Mouse (Mus musculus): ENCODE results near the gene Tnrc6b.

Tnrc6b gene

GRCm38 (mm10) chr15:80710608-80711363 lies at the start of gene Tnrc6b:
Gene Tnrc6b, plus strand, starts transcription at chr15:80711313.
- DNase-seq (ENCODE audit: low read depth), result peak; percentile 97

GRCm38 (mm10) chr15:80664444-80664843 lies 46.7 kb upstream of the Tnrc6b start:
- no peak for DNase-seq (ENCODE audit: low read depth)

GRCm38 (mm10) chr15:80671295-80672252 lies 39.5 kb upstream of the Tnrc6b start, which contains the start of gene Fam83f:
Gene Fam83f, plus strand, starts transcription at chr15:80671847.
- peak; percentile 35 for DNase-seq (ENCODE audit: low read depth)

- no peak for DNase-seq (ENCODE audit: low read depth)
Measured at GRCm38 (mm10) chr15:80672810-80673209, 38.3 kb upstream of the Tnrc6b start.

GRCm38 (mm10) chr15:80673337-80674095 lies 37.6 kb upstream of the Tnrc6b start:
- DNase-seq (ENCODE audit: low read depth), result no peak

GRCm38 (mm10) chr15:80674700-80675099 lies 36.4 kb upstream of the Tnrc6b start:
- no peak for DNase-seq (ENCODE audit: low read depth)

GRCm38 (mm10) chr15:80679515-80680215 lies 31.4 kb upstream of the Tnrc6b start:
- DNase-seq (ENCODE audit: low read depth), result no peak

- no peak for DNase-seq (ENCODE audit: low read depth)
Measured at GRCm38 (mm10) chr15:80680347-80681030, 30.6 kb upstream of the Tnrc6b start.

- no peak for DNase-seq (ENCODE audit: low read depth)
Measured at GRCm38 (mm10) chr15:80681466-80681881, 29.6 kb upstream of the Tnrc6b start.

GRCm38 (mm10) chr15:80682343-80682742 lies 28.8 kb upstream of the Tnrc6b start:
- no peak for DNase-seq (ENCODE audit: low read depth)

GRCm38 (mm10) chr15:80683151-80683550 lies 28.0 kb upstream of the Tnrc6b start:
- DNase-seq (ENCODE audit: low read depth), result no peak

GRCm38 (mm10) chr15:80683990-80684389 lies 27.1 kb upstream of the Tnrc6b start:
- no peak for DNase-seq (ENCODE audit: low read depth)

- no peak for DNase-seq (ENCODE audit: low read depth)
Measured at GRCm38 (mm10) chr15:80684786-80685602, 26.1 kb upstream of the Tnrc6b start.

- no peak for DNase-seq (ENCODE audit: low read depth)
Measured at GRCm38 (mm10) chr15:80685603-80685895, 25.6 kb upstream of the Tnrc6b start.

GRCm38 (mm10) chr15:80688536-80688935 lies 22.6 kb upstream of the Tnrc6b start:
- DNase-seq (ENCODE audit: low read depth), result no peak

GRCm38 (mm10) chr15:80693492-80693891 lies 17.6 kb upstream of the Tnrc6b start:
- DNase-seq (ENCODE audit: low read depth), result no peak

GRCm38 (mm10) chr15:80694125-80694910 lies 16.8 kb upstream of the Tnrc6b start:
- peak; percentile 58 for DNase-seq (ENCODE audit: low read depth)

- DNase-seq (ENCODE audit: low read depth), result no peak
Measured at GRCm38 (mm10) chr15:80697564-80697963, 13.5 kb upstream of the Tnrc6b start.
